In the genomic region with DNA sequence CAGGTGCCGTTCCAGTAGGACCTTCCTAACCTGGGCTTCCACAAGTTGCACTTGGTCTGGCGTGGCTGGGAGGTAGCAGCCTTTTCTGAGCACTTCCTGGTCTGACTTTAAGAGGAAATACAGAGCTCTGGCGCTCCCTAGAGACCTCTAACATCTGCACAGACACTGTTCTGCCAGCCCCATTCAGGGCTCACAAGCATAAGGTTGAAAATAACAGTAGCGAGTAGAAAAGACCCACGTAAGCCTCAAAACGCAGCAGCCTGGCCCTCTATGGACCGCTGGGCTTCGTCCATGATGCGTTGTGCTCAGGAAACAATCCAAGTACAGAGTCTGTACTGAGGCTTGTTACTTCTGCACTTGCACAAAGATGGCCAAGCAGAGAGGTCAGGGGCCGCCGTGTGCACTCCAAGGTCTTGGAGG, we compare ENCODE assay signal across 8 mouse cellular contexts. TPM values are rescaled to one million over a fixed set of nuclear protein-coding genes. Genes with fewer than 3 reads are reported as not detected.
A peak's percentile ranks its signal among the peaks of the same experiment; 100 is the strongest.
DNase-seq lines count a peak whose midpoint lies in the region; ATAC-seq lines count a peak whose summit lies in the region.

No protein-coding gene starts in this region.

- no peak overlapping the region for H3K4me3 ChIP-seq in hindbrain, embryonic 12.5 days

- peak; percentile 76 to 86 for DNase-seq in heart, adult 18-20 months
- no peak for DNase-seq in heart, postnatal 25 days (ENCODE audit: low spot score)
- peak; percentile 66 for DNase-seq in MN1 (ENCODE audit: low spot score)
- DNase-seq in heart, adult 9 months (ENCODE audit: low spot score in 2 of 2) = peak; percentile 78 to 81
- DNase-seq in kidney, postnatal 4 days = peak; percentile 58 to 71
- DNase-seq in naive thymus-derived CD4-positive, alpha-beta T cell, adult 2 months (ENCODE audit: low read depth) = peak; percentile 70
- no peak for DNase-seq in layer of hippocampus, postnatal 25 days (ENCODE audit: extremely low spot score in 1 of 2, low spot score in 1 of 2)

- H3K36me3 ChIP-seq in hindbrain, embryonic 12.5 days = no peaks in the 10 kb centered on the region

- intact Hi-C loops in heart, postnatal 25 days (cut with DNase I) = no loop called here

- peaks cover 9% of the 10 kb centered on the region; the same call in 1 of the 2 replicates for H3K4me1 ChIP-seq in hindbrain, embryonic 12.5 days

- no peak overlapping the region for H3K9ac ChIP-seq in hindbrain, embryonic 12.5 days

- no peaks in the 10 kb centered on the region for H3K27me3 ChIP-seq in hindbrain, embryonic 12.5 days

- ATAC-seq in hindbrain, embryonic 12.5 days (ENCODE audit: low FRiP score) = no peak

- no peak overlapping the region for H3K27ac ChIP-seq in hindbrain, embryonic 12.5 days

- 32% methylated on average over 11 of the region's 11 CpGs for WGBS in hindbrain, embryonic 12.5 days

- H3K9me3 ChIP-seq in hindbrain, embryonic 12.5 days (replicated peaks) = no peaks in the 10 kb centered on the region

- H3K4me2 ChIP-seq in hindbrain, embryonic 12.5 days (replicated peaks) = no peak overlapping the region

RNA-seq across cellular contexts. Expression of a gene that starts 10.6 kb away (rescaled TPM):
- 100 to 1,000 TPM in 1 of 2 experiments, 10 to 100 TPM in 1; 98.5 to 136 TPM for total RNA-seq in heart, adult 18-20 months (2021)
- 100 to 1,000 TPM; 101 to 130 TPM for total RNA-seq in heart, postnatal 25 days (2021)
- 100 to 1,000 TPM; 157 to 184 TPM for total RNA-seq in layer of hippocampus, postnatal 25 days (2021)
- polyA plus RNA-seq in hindbrain, embryonic 12.5 days (2016; fragmentation: Nextera tagmentation; extraction: Ambion mirVana) = 1.6 and 2.1 TPM in 2 replicates

Comparison
In these comparisons a context has a peak if more than half of its experiments do, and no peak if none do; other contexts are left out.
1. DNase-seq: peak in heart, adult 18-20 months (2 of 2), MN1 (single experiment), heart, adult 9 months (2 of 2), kidney, postnatal 4 days (2 of 2) and naive thymus-derived CD4-positive, alpha-beta T cell, adult 2 months (single experiment); none in heart, postnatal 25 days (single experiment) and layer of hippocampus, postnatal 25 days (0 of 2).